Mouse (Mus musculus) heart, postnatal 10 days (tissue): ENCODE data around the gene Ttc7b. TPM values are rescaled to one million over a fixed set of nuclear protein-coding genes. Genes with fewer than 3 reads are reported as not detected.

Experiments
- DNase-seq, 2 experiments: peaks; one replicate each; pipeline ENCODE4 v3.0.0; 2021
- intact Hi-C: fragments of 180-260 bp; cut with DNase I; formaldehyde crosslinking; loops from one replicate; pipeline ENCODE4 v1.15.1; 2025
- total RNA-seq, 2 experiments: library from RNA; stranded (reverse); gene quantifications; 2 replicates each; pipeline ENCODE4 v1.2.3; 2021

Ttc7b gene
- total RNA-seq, 2 experiments from 2014 or later = 70.5 to 78.3 TPM

DNA sequence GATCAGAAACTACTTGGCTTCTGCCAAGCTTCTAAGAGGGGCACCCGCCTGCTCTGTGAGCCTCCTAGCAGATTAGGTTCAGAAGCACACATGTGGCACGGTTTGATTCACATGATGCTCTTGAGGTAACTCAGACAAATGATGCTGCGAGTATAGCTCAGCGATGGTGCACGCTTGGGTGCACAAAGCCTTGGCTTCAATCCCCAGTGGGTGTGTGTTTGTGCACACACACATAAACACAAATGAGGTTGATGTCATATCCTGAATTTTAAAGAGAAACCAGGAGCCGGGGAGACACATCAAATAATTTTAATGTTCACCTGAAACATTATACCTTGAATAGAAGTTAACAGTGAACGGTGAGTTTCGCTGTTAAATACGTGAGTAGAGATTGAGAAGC lies 6.6 kb upstream of the Ttc7b start:
- peak in 1 of 2 experiments; percentile 6 for DNase-seq
- intact Hi-C loops = no loop called here

DNA sequence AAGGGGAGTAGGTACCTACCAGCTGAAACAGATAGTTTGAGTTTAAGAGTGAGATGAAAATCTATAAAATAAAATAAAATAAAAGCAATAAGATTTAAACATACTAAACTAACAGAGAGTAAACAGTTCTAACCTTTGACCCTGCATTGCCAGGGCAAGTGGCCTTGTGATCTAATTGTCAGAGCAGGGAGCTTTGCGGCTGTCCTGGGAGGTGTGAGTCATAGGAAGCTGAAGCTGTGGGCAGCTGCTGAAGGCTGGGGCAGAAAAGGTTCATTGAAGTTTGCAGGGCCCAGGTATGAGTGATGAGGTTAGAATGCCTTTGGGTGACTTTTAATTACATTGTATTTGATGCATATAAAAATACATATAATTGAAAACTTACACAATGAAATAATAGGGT lies 5.3 kb upstream of the Ttc7b start:
- DNase-seq = no peak
- intact Hi-C loops = no loop called here

DNA sequence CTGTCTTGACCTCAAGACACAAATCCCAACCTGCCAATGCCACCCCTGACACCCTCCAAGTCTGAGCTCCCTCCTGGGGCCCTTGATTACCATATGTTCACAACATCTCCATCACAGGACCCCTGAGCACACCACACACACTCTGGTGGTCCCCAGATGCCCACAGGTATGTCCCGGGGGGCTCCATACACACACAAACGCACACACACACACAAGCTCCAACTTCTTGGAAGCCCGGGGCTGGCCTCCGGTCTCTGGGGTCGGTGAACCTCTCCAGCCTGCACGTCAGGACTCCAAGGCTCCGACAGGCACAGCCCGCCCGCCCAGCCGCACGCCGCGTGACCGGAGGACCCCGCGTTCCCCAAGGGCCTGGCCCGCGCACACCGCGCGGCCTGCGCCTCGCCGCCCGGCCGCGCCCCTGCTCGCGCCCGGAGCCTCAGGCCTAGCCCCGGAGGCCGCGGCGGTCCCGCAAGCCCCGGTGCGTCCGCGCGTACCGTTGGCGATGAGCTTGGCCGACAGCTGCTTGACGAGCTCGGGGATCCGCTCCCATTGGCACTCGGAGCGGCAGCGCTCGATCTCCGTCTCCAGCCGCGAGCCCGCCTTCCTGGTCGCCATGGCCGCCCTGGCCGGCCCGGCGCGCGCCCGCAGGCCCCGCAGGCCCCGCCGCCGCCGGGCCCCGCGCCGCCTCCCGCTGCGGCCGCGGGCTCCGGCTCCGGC lies 391 bp downstream of the Ttc7b start:
- intact Hi-C loops = loop anchor here (5.0 kb wide), 1 partner anchor 318 kb away; no protein-coding TSS in a partner anchor

DNA sequence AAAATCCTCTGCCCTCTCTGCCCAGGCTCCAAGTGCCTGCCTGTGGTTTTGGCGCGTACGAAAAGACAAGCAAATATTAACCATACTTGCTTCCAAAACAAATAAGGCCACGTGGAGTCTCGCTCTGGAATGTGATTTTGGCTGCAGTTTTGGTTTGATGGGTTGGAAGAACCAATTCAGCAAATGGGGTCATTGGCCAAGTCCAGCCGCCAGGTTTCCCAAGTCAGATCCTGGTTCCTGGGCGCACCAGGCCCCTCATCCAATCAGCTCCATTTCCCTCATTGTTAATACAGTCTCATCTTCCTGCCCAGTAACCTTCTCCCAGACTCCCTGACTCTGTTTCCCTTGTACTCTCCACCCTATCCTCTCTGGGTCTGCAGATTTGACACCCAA lies 946 bp downstream of the Ttc7b start:
- intact Hi-C loops = loop anchor here (5.0 kb wide), 1 partner anchor 317 kb away; no protein-coding TSS in a partner anchor
- DNase-seq = peak in 1 of 2 experiments; percentile 50

More for the DNA sequence above, 391 bp downstream of the Ttc7b start:
- peak; percentile 68 to 75 for DNase-seq

DNA sequence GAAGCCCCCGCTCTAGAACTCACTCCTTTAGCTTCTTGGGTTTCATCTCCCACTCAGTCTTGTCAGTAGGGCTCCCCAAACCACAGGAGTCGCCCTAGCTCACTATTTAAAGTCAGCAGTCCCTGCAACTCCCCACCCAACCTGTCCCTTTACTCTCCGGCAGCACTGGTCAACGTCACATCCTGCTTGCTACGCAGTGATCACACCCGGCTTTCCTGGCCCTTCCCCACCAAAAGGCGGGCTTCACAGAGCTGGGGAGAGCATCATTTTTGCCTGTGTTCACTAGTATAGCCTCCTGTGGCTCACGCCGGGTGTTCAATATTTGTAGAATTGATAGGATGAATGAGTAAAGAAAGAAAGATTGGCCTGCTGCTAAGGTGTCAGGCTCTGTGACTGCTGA lies 3.3 kb downstream of the Ttc7b start:
- intact Hi-C loops = no loop called here
- DNase-seq = no peak

DNA sequence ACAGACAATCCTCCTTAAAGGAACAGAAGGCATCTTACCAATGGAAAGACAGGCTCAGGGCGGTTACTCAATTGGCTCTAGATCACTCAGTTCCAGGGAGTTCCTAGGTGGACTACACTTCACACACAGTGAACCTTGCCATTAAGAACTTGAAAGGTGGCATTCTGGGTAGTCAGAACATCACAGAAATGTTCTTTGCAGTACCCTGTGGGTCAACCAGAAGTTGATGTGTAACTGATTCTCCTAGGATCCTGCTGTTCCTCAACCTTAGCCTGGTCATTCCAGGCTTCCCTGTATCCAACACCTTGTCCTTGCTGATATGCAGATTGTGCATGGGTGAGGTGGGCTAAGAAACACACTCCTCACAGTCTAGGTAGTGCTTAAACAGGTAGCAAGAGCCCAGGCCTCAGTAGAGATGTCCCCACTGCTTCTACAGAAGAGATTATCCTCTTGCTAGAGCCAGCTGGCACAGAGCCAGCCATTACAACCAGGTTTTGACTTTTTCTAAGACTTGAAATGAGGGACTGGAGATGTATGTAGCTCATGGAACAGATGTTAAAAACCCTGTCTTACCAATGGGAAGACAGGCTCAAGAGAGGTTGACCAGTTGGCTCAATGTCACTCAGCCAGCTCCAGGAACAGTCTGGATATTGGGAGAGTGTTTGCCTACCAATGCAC lies 4.3 kb downstream of the Ttc7b start:
- intact Hi-C loops = no loop called here
- no peak for DNase-seq

DNA sequence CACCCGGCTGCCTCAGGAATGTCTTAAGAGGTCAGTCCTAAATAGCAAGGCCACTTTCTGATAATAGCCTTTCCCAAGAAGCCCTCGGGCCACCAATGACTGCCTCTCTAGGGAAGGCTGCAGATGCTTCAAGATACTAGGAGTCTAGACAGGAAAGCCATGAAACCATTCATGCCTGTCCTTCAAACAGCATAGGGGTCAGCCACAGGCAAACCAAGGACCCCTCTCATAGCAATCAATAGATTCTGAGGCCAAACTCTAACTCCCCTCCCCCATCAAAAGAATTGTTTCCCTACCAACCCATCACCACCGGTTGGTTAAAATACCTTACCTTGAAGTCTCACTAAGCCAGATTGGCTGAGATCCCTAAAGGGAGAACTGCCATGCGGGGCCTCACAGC lies 5.1 kb downstream of the Ttc7b start:
- intact Hi-C loops = no loop called here

DNA sequence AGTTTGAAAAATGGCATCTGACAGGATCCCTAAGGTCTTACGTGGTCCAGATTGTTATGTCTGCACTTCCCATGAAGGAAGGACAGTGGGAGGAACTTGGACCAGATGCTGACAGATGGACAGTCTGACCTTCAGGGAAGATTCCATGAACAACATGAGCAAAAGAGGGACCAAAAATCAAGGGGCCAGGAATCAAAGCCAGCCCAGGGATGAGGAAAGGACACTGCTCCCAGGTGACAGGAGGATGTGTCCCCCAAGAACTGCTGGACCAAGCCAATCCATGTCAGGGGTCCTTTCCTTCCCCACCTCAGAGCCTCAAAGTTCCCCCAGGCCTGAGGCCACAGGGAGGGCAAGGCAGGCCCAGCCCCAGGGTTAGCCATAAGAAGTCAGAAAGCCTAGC lies 6.0 kb downstream of the Ttc7b start:
- DNase-seq = no peak
- intact Hi-C loops = no loop called here

More for the DNA sequence above, 5.1 kb downstream of the Ttc7b start:
- DNase-seq = no peak

DNA sequence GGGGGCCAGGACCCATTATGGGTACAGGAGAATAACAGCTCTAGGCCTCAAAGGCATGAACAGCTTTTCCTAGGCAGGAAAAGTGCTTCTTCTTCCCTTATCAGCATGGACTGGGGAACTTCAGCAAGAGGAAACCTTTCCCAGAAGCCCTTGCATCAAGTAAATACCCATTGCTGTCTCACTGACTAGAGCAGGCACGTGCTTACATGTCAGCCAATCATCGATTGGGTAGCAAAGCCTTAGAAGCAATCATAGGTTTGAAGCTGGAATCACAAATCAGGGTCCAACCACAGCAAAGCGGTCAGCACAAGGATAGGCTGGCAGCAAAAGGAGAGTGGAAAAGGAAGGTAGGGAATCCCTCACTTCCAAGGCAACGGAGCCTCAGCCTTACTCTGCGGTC lies 7.5 kb downstream of the Ttc7b start:
- intact Hi-C loops = no loop called here
- no peak for DNase-seq

DNA sequence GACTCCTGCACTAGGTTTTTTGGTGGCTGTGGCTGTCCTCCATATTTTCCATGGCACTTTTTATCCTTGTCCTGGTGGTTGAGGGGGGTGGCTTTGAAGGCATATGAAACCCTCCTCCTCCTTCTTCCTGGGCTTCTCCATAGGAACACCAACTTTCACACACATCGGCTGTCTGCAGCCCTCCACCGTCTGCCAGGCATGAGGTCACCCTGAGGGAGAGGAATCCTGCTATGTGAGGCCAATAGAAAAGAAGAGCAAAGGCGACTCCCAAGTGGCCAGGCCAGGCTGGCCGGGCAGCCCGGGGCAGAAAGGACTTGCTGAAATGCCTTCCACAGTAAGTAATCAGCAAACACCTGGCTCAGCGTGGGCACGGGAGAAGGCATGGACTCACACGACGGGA lies 8.0 kb downstream of the Ttc7b start:
- intact Hi-C loops = no loop called here
- peak; percentile 70 to 73 for DNase-seq

DNA sequence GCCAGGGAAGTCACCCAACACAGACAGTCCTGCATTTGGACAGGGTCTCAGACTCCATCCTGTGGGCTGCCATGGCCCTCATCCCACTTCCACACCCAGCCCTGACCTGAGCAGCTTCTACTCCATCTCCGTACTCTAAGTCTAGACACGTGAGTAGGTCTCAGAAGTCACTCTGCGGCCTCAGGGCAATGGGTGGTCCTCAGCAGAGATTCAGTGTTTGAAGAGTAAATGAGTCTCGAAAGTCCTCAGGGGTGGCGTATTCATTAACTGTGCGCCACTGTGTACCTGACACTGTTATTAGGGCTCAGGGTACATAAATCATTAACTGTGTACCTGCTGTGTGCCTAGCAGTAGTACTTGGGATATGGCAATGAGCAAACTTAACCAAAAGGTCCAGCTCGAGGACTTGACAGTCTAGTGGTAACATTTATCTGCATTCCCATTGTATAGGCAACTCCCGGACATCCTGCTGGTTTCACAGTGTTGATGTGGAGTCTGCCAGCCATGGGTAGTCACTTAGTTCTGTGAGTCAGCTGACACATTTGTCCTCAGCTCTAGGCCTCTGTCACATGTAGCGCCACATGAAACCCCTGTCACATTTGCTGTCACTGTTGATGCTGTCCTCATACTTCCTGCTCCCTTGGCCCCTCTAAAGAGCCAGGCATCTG lies 10.9 kb downstream of the Ttc7b start:
- DNase-seq = no peak
- intact Hi-C loops = no loop called here

DNA sequence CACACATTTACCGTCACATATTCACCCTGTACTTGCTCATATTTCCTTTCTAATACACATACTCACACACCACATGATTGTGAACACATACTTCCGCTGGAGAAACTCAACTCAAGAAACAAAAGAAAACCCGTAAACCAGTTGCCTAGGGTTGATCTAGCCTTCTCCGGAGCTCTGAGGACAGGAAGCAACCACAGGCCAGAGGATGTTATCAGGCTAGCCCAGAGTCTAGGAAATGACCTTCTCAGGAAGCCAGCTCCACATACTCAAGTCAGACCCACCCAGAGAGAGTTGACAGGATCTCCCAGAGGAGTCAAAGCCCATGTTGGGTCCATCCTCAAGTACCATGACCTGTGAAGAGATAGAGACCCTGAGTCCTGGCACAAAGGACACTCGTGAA lies 12.0 kb downstream of the Ttc7b start:
- no peak for DNase-seq
- intact Hi-C loops = no loop called here

DNA sequence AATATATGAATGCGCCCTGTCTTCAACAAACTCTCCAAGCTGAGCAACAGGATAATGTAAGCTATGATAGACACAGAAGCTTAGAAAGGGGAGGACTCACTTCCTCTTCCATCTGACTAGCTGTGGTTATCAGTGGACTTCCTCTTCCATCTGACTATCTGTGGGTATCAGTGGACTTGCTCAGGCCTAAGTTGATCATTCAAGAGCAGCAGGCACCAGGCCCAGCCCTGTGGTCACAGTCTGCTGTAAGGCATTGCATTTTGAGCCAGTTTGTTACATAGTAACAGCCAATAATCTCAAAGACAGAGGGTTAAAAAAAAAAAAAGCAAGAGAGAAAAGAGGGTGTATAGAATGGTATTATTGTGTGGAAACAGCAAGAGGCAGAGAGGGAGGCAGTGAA lies 15.1 kb downstream of the Ttc7b start:
- intact Hi-C loops = no loop called here

DNA sequence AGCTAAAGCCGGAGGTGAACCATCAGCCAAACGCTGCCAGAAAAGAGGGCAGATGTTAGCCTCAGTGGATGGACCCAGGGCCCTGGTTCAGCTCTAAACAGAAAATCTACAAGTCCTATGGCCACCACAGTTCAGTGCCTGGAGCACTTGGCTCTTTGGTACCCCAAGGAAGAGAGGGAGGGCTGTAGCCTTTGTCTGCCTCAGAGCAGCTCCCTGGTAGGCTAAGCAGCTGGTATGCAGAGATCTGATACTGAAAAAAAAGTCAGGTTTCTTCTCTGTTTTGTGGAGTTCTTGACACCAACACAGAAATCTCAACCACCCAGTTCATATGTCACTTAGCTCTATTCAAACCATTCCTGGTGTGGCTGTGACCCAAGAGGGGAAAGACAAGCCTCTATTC lies 16.0 kb downstream of the Ttc7b start:
- no peak for DNase-seq
- intact Hi-C loops = no loop called here

More for the DNA sequence above, 15.1 kb downstream of the Ttc7b start:
- no peak for DNase-seq

DNA sequence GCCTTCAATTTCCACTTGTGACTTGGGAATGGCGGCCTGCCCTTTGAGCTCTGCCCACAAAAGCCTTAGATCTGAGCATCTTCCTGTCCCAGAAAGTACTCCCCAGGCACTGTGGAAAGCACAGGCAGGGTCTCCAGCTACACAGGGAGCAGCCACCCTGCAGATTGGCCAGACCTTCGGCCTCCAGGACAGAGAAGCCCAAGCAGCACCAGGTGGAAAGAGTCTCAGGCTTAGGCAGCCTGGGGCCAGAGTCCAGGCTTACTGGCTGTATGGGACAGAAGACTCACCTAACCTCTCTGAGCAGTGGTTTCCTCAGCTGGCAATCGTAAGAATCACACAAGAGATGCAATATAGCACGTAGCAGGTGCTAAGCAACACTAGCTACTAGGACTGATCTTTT lies 17.0 kb downstream of the Ttc7b start:
- DNase-seq = no peak
- intact Hi-C loops = no loop called here

DNA sequence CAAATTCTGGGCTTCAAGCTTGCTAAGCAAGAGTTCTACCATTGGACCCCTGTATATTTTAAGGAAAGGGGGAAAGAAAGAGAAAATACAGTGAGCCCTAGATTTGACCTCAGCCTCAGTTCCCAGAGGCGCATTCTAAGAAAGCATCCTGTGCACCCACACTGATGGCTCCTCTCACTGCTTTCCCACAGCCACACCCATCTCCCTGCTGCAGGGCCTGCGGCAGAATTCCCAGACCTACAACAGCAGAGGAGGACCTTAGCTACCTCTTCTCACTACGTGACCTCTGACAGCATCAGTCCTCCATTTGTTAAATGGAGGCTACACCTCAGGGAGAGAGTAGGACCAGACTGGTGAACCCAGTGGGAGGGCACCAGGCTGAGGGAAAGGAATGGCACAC lies 18.1 kb downstream of the Ttc7b start:
- no peak for DNase-seq
- intact Hi-C loops = no loop called here

DNA sequence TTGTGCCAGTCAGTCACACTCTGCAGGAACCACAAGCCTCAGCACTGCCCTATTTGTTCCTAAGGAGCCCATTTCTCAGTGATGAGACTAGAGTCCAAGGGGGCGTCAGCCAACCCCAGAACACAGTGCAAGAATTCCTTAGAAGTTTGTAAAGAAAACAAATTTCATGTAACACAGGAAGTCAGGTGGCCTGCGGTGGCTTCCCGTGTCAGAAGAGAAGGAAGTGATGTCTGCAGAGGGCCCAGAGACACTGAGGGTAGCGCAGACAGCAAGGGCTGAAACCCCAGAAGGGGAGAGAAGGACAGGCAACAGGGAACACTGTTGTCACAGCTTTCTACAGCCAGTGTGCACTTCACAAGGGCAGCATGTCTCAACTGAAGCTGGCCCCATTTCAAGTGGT lies 19.4 kb downstream of the Ttc7b start:
- no peak for DNase-seq
- intact Hi-C loops = no loop called here

DNA sequence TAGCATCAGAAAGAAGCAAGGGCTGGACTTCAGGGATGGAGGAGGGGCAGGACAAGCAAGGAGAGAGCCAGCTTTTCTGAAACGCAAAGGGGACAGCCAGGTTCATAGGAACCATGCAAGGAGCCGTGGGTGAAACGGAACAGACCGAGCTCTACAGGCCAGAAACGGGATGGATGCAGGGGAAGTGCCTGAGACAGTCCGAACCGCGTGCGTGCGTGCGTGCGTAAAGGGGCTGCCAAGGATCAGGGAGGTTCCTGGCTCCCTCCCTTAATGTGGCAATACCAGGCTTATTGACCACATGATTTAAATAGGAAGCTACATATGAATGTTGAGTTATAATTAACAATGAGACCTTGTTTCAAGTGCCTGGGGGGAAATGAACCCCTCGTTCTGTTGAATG lies 21.2 kb downstream of the Ttc7b start:
- DNase-seq = no peak

DNA sequence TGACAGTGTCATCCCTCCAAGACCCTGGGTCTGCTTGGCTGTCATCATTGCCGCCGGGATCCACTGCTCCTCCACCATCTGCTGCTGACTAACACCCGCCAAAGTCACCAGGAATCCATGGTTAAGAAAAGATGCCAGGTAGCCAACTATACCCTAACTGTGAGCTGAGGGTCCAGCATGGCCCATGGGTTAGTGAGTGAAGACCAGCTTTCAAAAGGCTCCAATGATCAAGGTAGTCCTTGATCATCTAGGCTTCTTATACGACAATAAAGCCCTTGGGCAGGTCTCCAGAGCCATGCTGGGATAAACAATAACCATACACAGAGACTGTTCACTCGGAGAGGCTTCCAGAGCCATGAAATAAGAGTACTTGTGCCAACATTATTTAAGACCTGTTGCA lies 22.6 kb downstream of the Ttc7b start:
- no peak for DNase-seq
- intact Hi-C loops = no loop called here

More for the DNA sequence above, 21.2 kb downstream of the Ttc7b start:
- intact Hi-C loops = no loop called here

DNA sequence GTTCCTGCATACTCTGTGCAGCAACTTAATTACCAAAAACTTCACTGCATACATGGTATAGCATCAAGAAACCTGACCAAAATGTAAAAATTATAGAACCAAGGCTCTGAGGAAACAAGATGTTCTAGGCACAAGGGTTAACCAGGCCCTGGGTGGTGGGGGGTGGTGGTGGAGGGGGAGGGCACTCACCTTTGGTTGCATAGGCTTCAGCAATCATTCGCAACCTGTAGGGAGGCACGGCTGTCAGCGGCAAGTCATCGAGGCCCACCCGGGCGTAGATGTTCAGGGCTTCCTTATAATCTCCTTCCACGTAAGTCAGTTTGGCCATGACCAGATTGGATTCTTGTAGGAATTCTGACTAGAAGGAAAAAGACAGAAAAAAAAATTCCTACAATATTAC lies 25.5 kb downstream of the Ttc7b start:
- DNase-seq = no peak
- intact Hi-C loops = no loop called here

DNA sequence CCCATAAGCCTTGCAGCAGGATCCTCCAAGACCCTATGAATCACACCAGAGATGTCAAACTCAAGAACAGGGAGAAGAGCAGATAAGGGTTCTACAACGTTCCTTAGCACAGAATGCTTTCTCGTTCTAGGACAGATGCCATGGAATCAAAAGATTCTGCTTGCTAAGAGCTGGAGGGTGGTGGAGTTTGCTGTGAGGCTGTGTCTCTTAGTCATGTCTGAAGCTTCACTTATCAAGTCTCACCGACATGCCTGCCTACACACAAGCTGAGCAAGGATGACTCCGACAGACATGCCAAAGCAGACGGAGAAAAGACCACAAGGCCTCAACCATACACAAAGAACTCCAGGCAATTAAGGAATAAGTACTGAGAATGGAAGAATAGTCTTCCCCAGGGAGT lies 27.4 kb downstream of the Ttc7b start:
- intact Hi-C loops = no loop called here

DNA sequence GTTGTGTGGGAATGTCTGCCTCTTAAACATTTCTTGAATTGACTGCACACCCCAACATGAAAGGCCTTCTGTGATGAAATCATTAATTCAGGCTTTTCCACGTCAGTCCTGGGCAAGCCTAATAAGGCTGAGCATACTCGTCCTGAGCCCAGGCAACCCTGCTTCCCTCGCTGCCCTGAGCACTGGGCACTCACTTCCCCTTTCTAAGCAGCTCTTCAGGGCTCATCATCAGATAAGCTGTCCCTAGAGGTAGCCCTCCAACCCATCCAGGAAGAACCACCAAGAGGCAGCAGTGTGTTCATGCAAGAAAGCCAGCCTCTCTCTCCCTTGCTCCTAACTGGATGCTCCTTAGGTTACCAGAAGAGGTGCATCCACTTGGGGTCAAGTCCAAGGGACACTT lies 27.9 kb downstream of the Ttc7b start:
- DNase-seq = no peak
- intact Hi-C loops = no loop called here

More for the DNA sequence above, 27.4 kb downstream of the Ttc7b start:
- no peak for DNase-seq
